Mouse (Mus musculus) cerebellum, adult 11 months (tissue): ENCODE data around the gene Hormad1.
"Not testable (repeated sequence)": the region's sequence is repeated elsewhere in the genome, so short reads cannot be mapped to it uniquely, and the experiment has no call there.

ENCODE experiments used
- DNase-seq: peaks from one replicate; pipeline ENCODE4 v3.0.0; 2022

The Hormad1 gene

GRCm38 (mm10) chr3:95559437-95559836 lies at the start of gene Hormad1:
Hormad1 (plus strand) TSS chr3:95559677.
- DNase-seq: no peak

- DNase-seq: no peak
Measured at GRCm38 (mm10) chr3:95511611-95512180, 47.8 kb upstream of the Hormad1 start.

- DNase-seq: no peak
Measured at GRCm38 (mm10) chr3:95516614-95517041, 42.8 kb upstream of the Hormad1 start.

- DNase-seq: peak; percentile 59
Measured at GRCm38 (mm10) chr3:95517493-95517898, 42.0 kb upstream of the Hormad1 start.

- DNase-seq: no peak
Measured at GRCm38 (mm10) chr3:95518891-95519290, 40.6 kb upstream of the Hormad1 start.

- DNase-seq: no peak
Measured at GRCm38 (mm10) chr3:95519315-95519714, 40.2 kb upstream of the Hormad1 start.

GRCm38 (mm10) chr3:95520100-95520499 lies 39.4 kb upstream of the Hormad1 start:
- DNase-seq: no peak

- DNase-seq: no peak
Measured at GRCm38 (mm10) chr3:95521168-95521567, 38.3 kb upstream of the Hormad1 start.

- DNase-seq: no peak
Measured at GRCm38 (mm10) chr3:95523662-95524061, 35.8 kb upstream of the Hormad1 start.

- DNase-seq: no peak
Measured at GRCm38 (mm10) chr3:95524673-95525072, 34.8 kb upstream of the Hormad1 start.

- no peak for DNase-seq
Measured at GRCm38 (mm10) chr3:95526111-95526510, 33.4 kb upstream of the Hormad1 start.

GRCm38 (mm10) chr3:95526622-95527211 lies 32.8 kb upstream of the Hormad1 start, which contains the start of gene Ctss:
Ctss (plus strand) TSS chr3:95526786.
- no peak for DNase-seq

GRCm38 (mm10) chr3:95529814-95530213 lies 29.7 kb upstream of the Hormad1 start:
- no peak for DNase-seq

GRCm38 (mm10) chr3:95531025-95531424 lies 28.5 kb upstream of the Hormad1 start:
- no peak for DNase-seq

GRCm38 (mm10) chr3:95533364-95533763 lies 26.1 kb upstream of the Hormad1 start:
- DNase-seq: no peak

- no peak for DNase-seq
Measured at GRCm38 (mm10) chr3:95534927-95535326, 24.6 kb upstream of the Hormad1 start.

GRCm38 (mm10) chr3:95538936-95539335 lies 20.5 kb upstream of the Hormad1 start:
- DNase-seq: no peak

- no peak for DNase-seq
Measured at GRCm38 (mm10) chr3:95539837-95540236, 19.6 kb upstream of the Hormad1 start.

- DNase-seq: not testable (repeated sequence)
Measured at GRCm38 (mm10) chr3:95541186-95541585, 18.3 kb upstream of the Hormad1 start.

- no peak for DNase-seq
Measured at GRCm38 (mm10) chr3:95542171-95542570, 17.3 kb upstream of the Hormad1 start.

GRCm38 (mm10) chr3:95542981-95543380 lies 16.5 kb upstream of the Hormad1 start:
- no peak for DNase-seq

- DNase-seq: no peak
Measured at GRCm38 (mm10) chr3:95550176-95550575, 9.3 kb upstream of the Hormad1 start.

GRCm38 (mm10) chr3:95553986-95554385 lies 5.5 kb upstream of the Hormad1 start:
- no peak for DNase-seq

GRCm38 (mm10) chr3:95560738-95561137 lies 1.3 kb downstream of the Hormad1 start:
- no peak for DNase-seq

- DNase-seq: no peak
Measured at GRCm38 (mm10) chr3:95561826-95562225, 2.3 kb downstream of the Hormad1 start.
